Mouse (Mus musculus) limb, embryonic 10.5 days (tissue): ENCODE results near the gene Ttll5. TPM values are rescaled to one million over a fixed set of nuclear protein-coding genes. Genes with fewer than 3 reads are reported as not detected.

Source experiments
- DNase-seq: peaks from one replicate; pipeline ENCODE4 v3.0.0-alpha.2; 2017; ENCODE audit warnings: low spot score
- H3K27ac ChIP-seq: fragments of 300-500 bp; sonication (generic); 2 replicates; pipeline ENCODE4 v1.5.1; 2016; ENCODE audit warnings: mild to moderate bottlenecking
- H3K27me3 ChIP-seq: fragments of 300-500 bp; sonication (generic); 2 replicates; pipeline ENCODE4 v1.6.1; 2016; ENCODE audit warnings: low read depth, mild to moderate bottlenecking; ENCODE audit not compliant: poor library complexity, severe bottlenecking
- H3K36me3 ChIP-seq: fragments of 300-500 bp; sonication (generic); 2 replicates; pipeline ENCODE4 v1.6.1; 2016; ENCODE audit warnings: mild to moderate bottlenecking, moderate library complexity
- H3K4me1 ChIP-seq: fragments of 300-500 bp; sonication (generic); 2 replicates; pipeline ENCODE4 v1.6.1; 2016
- H3K4me3 ChIP-seq: fragments of 300-500 bp; sonication (generic); 2 replicates; pipeline ENCODE4 v1.5.1; 2016; ENCODE audit warnings: mild to moderate bottlenecking, moderate library complexity
- H3K9me3 ChIP-seq: fragments of 300-500 bp; sonication (generic); replicated peaks from 2 replicates; pipeline ENCODE4 v1.6.1; 2016; ENCODE audit warnings: mild to moderate bottlenecking
- WGBS: fragments of 180-500 bp; shearing (Covaris S2); methylation state at CpG from one replicate; pipeline ENCODE4 v1.1.7; 2016; 5-methylcytosine and 5-hydroxymethylcytosine counted together
- polyA plus RNA-seq: library from polyadenylated mRNA; unstranded; fragments of >200 nt; fragmentation: Nextera tagmentation; extraction: Ambion mirVana; gene quantifications from 2 replicates; pipeline ENCODE4 v1.2.1, GENCODE M21; 2016

The Ttll5 gene
- polyA plus RNA-seq, 1 experiment from 2014 or later: 22.4 TPM

DNA sequence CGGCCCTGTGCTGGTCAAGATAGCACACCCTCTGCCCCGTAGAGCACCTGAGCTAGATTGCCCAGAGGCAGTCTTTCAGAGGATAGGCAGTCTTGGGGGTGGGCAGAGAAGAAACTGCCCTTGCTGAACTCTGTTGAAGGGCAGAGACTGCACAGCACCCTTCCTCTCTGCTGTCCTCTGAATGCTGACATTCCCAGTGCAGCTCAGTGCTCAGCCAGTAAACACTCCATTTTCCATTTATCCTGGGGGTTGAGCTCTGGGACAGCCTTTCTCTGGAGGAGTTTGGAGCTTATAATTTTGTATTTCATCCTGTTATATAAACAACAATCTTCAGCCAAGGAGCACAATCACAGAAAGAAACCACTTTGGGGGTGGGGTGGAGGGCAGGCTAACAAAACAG lies 138.7 kb downstream of the Ttll5 start:
- DNase-seq: no peak
- 71% methylated on average over 2 of the region's 2 CpGs for WGBS
- H3K9me3 ChIP-seq: no peaks in the 10 kb centered on the region

DNA sequence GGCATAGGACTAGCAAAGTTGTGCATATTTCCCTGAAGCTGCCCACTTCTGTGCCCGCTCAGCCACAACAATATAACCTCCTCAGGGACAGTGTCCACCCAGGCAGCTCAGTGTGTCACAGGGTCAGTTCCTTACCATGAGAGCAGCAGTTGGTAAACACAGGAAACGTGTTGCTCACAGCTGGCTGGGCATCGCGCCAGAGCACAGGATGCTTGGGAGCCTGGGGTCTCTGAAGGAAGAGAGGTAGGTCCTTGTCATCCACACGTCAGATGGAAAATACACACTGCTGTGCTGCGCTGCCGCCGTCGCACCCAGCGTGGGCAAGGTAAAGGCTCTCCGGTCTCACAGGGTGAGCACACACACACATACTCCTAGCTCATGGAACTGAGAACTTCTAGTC lies 139.2 kb downstream of the Ttll5 start:
- peak overlapping the region; percentile 19; the same call in 1 of the 2 replicates for H3K27ac ChIP-seq
- no peaks in the 10 kb centered on the region for H3K27me3 ChIP-seq
- no peak overlapping the region for H3K4me3 ChIP-seq
- no peaks in the 10 kb centered on the region for H3K9me3 ChIP-seq
- DNase-seq: no peak
- H3K4me1 ChIP-seq: peaks cover 36% of the 10 kb centered on the region
- 91% methylated on average over 11 of the region's 11 CpGs for WGBS
- H3K36me3 ChIP-seq: peaks cover 5% of the 10 kb centered on the region; the same call in 1 of the 2 replicates

More for the DNA sequence above, 138.7 kb downstream of the Ttll5 start:
- Histone ChIP-seq H3K27me3 (no peaks in the 10 kb centered on the region), H3K4me3 (no peak overlapping the region), H3K4me1 (peaks cover 42% of the 10 kb centered on the region), H3K27ac (peak overlapping the region; percentile 21; the same call in 1 of the 2 replicates), H3K36me3 (peaks cover 5% of the 10 kb centered on the region; the same call in 1 of the 2 replicates)

DNA sequence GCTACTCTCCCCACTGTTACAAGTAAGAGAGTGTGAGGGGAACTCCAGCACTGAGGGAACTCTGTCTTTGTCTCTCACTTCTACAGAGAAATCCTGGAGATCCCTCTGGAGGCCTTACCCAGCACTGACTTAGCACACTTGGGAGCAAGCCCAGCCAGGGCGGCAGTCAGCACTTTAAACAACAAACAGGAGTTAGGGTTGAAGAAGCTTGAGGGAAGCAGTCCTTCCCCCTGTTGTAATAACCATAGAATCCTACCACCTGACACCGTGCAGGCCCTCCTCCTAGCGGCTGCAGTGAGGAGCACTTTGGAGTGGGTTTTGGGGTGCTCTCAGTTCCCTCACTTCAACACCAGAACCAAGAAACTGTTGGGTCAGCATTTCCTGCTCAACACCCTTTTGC lies 140.0 kb downstream of the Ttll5 start:
- Histone ChIP-seq H3K9me3 (no peaks in the 10 kb centered on the region), H3K27ac (no peak overlapping the region), H3K4me3 (no peak overlapping the region), H3K36me3 (peaks cover 5% of the 10 kb centered on the region; the same call in 1 of the 2 replicates), H3K27me3 (no peaks in the 10 kb centered on the region), H3K4me1 (peaks cover 32% of the 10 kb centered on the region)
- DNase-seq: no peak
- WGBS: 76% methylated on average over 3 of the region's 3 CpGs

DNA sequence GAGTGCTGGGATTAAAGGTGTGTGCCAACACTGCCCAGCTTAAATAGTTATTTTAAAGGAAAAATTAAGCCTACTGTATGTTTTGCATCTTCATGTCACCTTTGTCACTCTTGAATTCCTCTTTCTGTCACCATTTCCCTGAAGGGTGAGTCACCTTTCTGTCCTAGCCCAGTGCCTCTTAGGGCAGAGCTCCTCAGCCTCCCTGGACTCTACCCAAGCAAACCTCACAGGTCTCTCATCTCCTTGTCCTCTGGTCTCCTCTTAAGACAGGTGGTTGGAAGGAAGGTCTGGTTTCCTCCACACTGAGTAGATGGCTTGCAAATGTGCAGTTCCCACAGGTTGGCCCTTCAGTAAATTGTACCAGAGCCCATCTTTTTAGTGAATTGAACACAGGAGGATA lies 143.4 kb downstream of the Ttll5 start:
- Histone ChIP-seq H3K9me3 (no peaks in the 10 kb centered on the region), H3K27me3 (no peaks in the 10 kb centered on the region), H3K4me1 (peaks cover 24% of the 10 kb centered on the region), H3K4me3 (no peak overlapping the region), H3K36me3 (peaks cover 5% of the 10 kb centered on the region; the same call in 1 of the 2 replicates), H3K27ac (no peak overlapping the region)
- DNase-seq: no peak

DNA sequence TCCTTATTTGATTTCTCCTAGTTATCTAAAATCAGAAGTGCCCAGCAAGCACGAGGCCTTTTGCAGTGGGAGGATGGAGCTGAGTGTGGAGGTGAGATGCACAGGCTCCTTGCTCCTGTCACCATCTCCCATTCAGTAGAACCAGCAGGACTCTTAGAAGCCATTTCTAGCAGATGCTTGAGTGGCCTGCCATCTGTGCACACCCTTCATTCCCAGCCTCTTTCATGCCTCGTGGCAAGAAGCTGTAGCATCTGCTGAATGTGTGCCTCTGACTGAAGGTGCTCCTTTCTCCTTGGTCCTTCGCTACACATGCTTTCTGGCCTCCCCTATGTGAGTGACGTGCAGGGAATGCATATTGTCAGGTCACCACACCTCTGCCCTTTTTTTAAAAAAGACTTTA lies 143.9 kb downstream of the Ttll5 start:
- no peaks in the 10 kb centered on the region for H3K9me3 ChIP-seq
- H3K27me3 ChIP-seq: no peaks in the 10 kb centered on the region
- no peak for DNase-seq
- H3K27ac ChIP-seq: no peak overlapping the region
- H3K4me1 ChIP-seq: peaks cover 20% of the 10 kb centered on the region
- WGBS: 91% methylated on average over 4 of the region's 4 CpGs
- peaks cover 5% of the 10 kb centered on the region; the same call in 1 of the 2 replicates for H3K36me3 ChIP-seq
- H3K4me3 ChIP-seq: no peak overlapping the region

GRCm38 (mm10) chr12:85969571-85969970 lies 145.1 kb downstream of the Ttll5 start:
- H3K36me3 ChIP-seq: no peaks in the 10 kb centered on the region
- H3K27ac ChIP-seq: peak overlapping the region; percentile 47
- no peak overlapping the region for H3K4me3 ChIP-seq
- H3K27me3 ChIP-seq: no peaks in the 10 kb centered on the region
- H3K4me1 ChIP-seq: peaks cover 23% of the 10 kb centered on the region
- 55% methylated on average over 5 of the region's 5 CpGs for WGBS
- no peak for DNase-seq
- H3K9me3 ChIP-seq: no peaks in the 10 kb centered on the region

- Histone ChIP-seq H3K9me3 (no peaks in the 10 kb centered on the region), H3K27ac (peak overlapping the region; percentile 47; the same call in 1 of the 2 replicates), H3K4me3 (no peak overlapping the region), H3K27me3 (no peaks in the 10 kb centered on the region), H3K4me1 (peaks cover 23% of the 10 kb centered on the region), H3K36me3 (no peaks in the 10 kb centered on the region)
- 75% methylated on average over 5 of the region's 5 CpGs for WGBS
- no peak for DNase-seq
Measured at GRCm38 (mm10) chr12:85970191-85970590, 145.7 kb downstream of the Ttll5 start.

- WGBS: 77% methylated on average over 2 of the region's 2 CpGs
- H3K27ac ChIP-seq: peak overlapping the region; percentile 47; the same call in 1 of the 2 replicates
- H3K36me3 ChIP-seq: no peaks in the 10 kb centered on the region
- H3K4me1 ChIP-seq: peaks cover 23% of the 10 kb centered on the region
- H3K27me3 ChIP-seq: no peaks in the 10 kb centered on the region
- no peaks in the 10 kb centered on the region for H3K9me3 ChIP-seq
- no peak overlapping the region for H3K4me3 ChIP-seq
- DNase-seq: no peak
Measured at GRCm38 (mm10) chr12:85970803-85971202, 146.3 kb downstream of the Ttll5 start.

DNA sequence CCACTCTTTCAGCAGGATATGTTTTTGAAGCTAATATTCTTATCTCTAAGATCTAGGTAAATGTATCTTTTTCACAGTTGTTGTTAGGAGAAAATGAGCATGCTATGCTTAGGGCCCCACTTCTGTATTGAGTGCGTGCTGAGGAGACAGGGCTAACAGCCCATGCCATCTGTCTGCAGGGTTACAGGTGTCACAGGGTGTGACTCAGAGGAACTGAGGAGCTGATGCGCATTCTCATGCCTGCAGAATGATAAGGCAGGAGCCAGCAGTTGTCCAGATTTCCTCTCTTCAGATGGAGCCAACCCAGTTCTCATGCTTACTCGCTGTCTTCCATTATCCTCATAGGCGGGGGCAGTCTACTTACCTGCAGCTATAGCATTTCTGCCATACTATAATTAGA lies 147.2 kb downstream of the Ttll5 start:
- DNase-seq: no peak
- H3K27me3 ChIP-seq: no peaks in the 10 kb centered on the region
- 90% methylated on average over 4 of the region's 4 CpGs for WGBS
- H3K4me1 ChIP-seq: peaks cover 23% of the 10 kb centered on the region
- no peak overlapping the region for H3K27ac ChIP-seq
- no peaks in the 10 kb centered on the region for H3K36me3 ChIP-seq
- no peak overlapping the region for H3K4me3 ChIP-seq
- no peaks in the 10 kb centered on the region for H3K9me3 ChIP-seq

DNA sequence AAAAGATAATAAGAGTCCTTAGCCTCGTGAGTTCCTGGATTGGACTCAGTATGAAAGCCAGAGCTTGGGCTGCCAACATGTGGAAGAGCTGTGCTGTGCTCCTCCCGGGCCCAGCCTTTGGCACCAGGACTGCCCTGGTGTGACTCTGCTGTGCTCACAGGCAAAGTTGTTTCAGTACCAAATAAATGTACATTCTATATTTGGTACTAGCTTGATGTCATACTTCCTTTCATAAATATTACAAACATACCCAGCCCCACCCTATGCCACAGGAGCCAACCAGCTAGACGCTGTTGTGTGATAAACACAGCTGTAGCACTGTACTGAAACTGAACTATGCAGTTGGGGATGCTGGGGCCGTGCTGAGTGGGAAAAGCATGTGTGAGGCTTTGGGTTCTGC lies 149.1 kb downstream of the Ttll5 start:
- Histone ChIP-seq H3K9me3 (no peaks in the 10 kb centered on the region), H3K27ac (no peak overlapping the region), H3K27me3 (no peaks in the 10 kb centered on the region), H3K4me3 (no peak overlapping the region), H3K4me1 (peaks cover 34% of the 10 kb centered on the region), H3K36me3 (no peaks in the 10 kb centered on the region)
- DNase-seq: no peak
- 85% methylated on average over 4 of the region's 4 CpGs for WGBS

DNA sequence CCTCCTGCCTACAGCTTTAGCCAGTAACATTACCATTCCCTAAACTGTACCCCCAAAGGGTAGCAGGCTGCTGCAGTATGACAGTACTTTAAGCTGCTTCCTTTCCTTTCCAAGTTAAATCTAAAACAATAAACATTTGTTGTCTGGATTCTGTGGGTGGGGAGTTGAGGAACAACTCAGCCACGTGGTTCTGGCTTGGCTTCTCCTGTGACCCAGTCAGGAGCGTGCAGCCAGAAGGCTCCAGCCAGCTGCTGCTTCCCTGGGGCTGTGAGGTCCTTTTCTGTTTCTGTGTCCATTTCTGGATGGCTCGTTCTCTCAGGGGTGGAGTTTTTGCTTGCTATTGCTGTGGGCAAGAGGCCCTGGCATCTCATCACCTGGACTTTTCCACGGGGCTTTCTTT lies 149.6 kb downstream of the Ttll5 start:
- H3K27me3 ChIP-seq: no peaks in the 10 kb centered on the region
- H3K9me3 ChIP-seq: no peaks in the 10 kb centered on the region
- H3K36me3 ChIP-seq: no peaks in the 10 kb centered on the region
- DNase-seq: no peak
- H3K4me1 ChIP-seq: peaks cover 40% of the 10 kb centered on the region
- H3K4me3 ChIP-seq: no peak overlapping the region
- no peak overlapping the region for H3K27ac ChIP-seq
- WGBS: 70% methylated on average over 4 of the region's 4 CpGs

- no peaks in the 10 kb centered on the region for H3K36me3 ChIP-seq
- no peaks in the 10 kb centered on the region for H3K27me3 ChIP-seq
- no peak overlapping the region for H3K27ac ChIP-seq
- no peak for DNase-seq
- no peak overlapping the region for H3K4me3 ChIP-seq
- H3K9me3 ChIP-seq: no peaks in the 10 kb centered on the region
- peaks cover 20% of the 10 kb centered on the region for H3K4me1 ChIP-seq
- 94% methylated on average over 5 of the region's 5 CpGs for WGBS
Measured at GRCm38 (mm10) chr12:85979996-85980395, 155.5 kb downstream of the Ttll5 start.

- H3K27ac ChIP-seq: no peak overlapping the region; the same call in 1 of the 2 replicates
- H3K9me3 ChIP-seq: no peaks in the 10 kb centered on the region
- DNase-seq: no peak
- no peak overlapping the region for H3K4me3 ChIP-seq
- WGBS: 74% methylated on average over 4 of the region's 4 CpGs
- H3K4me1 ChIP-seq: peaks cover 26% of the 10 kb centered on the region
- H3K36me3 ChIP-seq: no peaks in the 10 kb centered on the region
- H3K27me3 ChIP-seq: no peaks in the 10 kb centered on the region
Measured at GRCm38 (mm10) chr12:85985524-85985923, 161.1 kb downstream of the Ttll5 start.

DNA sequence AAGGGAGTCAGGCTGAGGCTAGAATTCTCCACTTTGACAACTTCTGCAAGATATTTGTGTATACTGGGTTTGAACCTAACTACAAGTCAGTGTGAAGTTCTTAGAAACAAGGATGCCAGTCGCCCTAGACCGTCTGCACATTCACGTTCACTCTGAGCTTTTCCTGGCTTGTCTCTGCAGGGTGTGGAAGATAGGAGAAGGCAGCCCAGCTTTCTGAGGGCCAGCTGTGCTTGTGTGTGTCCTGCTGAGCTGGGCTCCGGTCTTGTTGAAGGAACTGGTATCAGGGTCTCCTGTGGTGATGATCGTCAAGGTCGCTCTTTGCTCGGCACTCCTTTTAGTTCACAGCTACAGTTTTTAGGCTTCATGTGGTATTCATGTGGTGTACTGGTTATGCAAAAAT lies 161.6 kb downstream of the Ttll5 start:
- H3K27me3 ChIP-seq: no peaks in the 10 kb centered on the region
- WGBS: 66% methylated on average over 7 of the region's 7 CpGs

More for the DNA sequence above, 161.6 kb downstream of the Ttll5 start:
- H3K36me3 ChIP-seq: no peaks in the 10 kb centered on the region
- DNase-seq: no peak
- 0 out of 2 replicates have a peak overlapping the region, but pooled peaks have one; percentile 26 for H3K27ac ChIP-seq
- H3K4me3 ChIP-seq: no peak overlapping the region
- peaks cover 26% of the 10 kb centered on the region for H3K4me1 ChIP-seq
- no peaks in the 10 kb centered on the region for H3K9me3 ChIP-seq
